Mouse (Mus musculus): ENCODE measurements at regions not wholly inside any gene's neighbourhood (a gene's known extent, or its start where the extent isn't known, plus 50 kb on each side); places are given as distances from the start of the nearest gene placed in this dataset.

DNA sequence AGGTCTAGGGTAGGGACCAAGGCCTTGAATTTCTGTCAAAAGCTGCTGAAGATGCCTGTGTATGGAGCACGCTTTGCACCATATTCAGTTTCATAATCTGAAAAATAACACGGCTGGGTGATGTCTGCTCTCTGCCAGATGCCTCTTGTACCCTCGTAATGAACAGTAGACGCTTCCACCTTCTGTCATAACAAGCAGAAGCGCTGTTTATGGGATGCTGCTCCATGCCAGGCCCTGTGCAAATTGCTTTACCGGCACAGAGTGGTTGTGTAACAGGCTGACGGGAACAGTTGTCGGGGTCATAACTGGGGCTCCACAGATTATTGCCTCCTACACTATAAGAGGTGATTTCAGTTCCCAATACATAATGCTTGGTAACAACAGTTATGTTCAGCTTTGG is 211.5 kb upstream of the Tnp1 start:
- DNase-seq (ENCODE audit: low read depth, low spot score): no peak
- no peaks in the 10 kb centered on the region for H3K4me1 ChIP-seq (ENCODE audit: control insufficient read depth in 1 of 2, insufficient read depth in 2 of 2, low read length in 2 of 2)
- TF ChIP-seq ZNF384 (IDR thresholded peaks at IDR 0.05; ENCODE audit: low read depth, low read length) (no peak), ETS1 (IDR thresholded peaks at IDR 0.05; ENCODE audit: low read depth, low read length) (no peak), HCFC1 (IDR thresholded peaks at IDR 0.05; ENCODE audit: low read depth, low read length) (no peak), NELFE (IDR thresholded peaks at IDR 0.05; ENCODE audit: low read depth, low read length) (no peak), MAZ (IDR thresholded peaks at IDR 0.05; ENCODE audit: low read depth, low read length) (no peak), USF1 (IDR thresholded peaks at IDR 0.05; ENCODE audit: low read depth, low read length) (no peak), JUND (IDR thresholded peaks at IDR 0.05; ENCODE audit: low read depth, low read length) (no peak), ZC3H11A (IDR thresholded peaks at IDR 0.05; ENCODE audit: low read depth, low read length) (no peak), ZKSCAN1 (IDR thresholded peaks at IDR 0.05; ENCODE audit: low read depth, low read length) (no peak), MAX (IDR thresholded peaks at IDR 0.05; ENCODE audit: low read length) (no peak), GATA1 (IDR thresholded peaks at IDR 0.05; ENCODE audit: low read depth, low read length) (no peak), RCOR1 (IDR thresholded peaks at IDR 0.05; ENCODE audit: low read depth, low read length) (no peak), KAT2A (conservative IDR thresholded peaks at IDR 0.05; ENCODE audit: low read depth, low read length) (no peak), E2F4 (IDR thresholded peaks at IDR 0.05; ENCODE audit: borderline replicate concordance, low read depth, low read length) (no peak), MAFK (IDR thresholded peaks at IDR 0.05; ENCODE audit: borderline replicate concordance, low read depth, low read length) (no peak), SIN3A (IDR thresholded peaks at IDR 0.05; ENCODE audit: low read length) (no peak), MYC (IDR thresholded peaks at IDR 0.05; ENCODE audit: low read depth, low read length) (no peak)
- H3K4me3 ChIP-seq (ENCODE audit: control insufficient read depth in 1 of 2, insufficient read depth in 1 of 2, low read depth in 2 of 2, low read length in 2 of 2): no peak overlapping the region
- no peak overlapping the region for H3K27ac ChIP-seq (ENCODE audit: control insufficient read depth, low read depth, low read length)
- H3K9me3 ChIP-seq (replicated peaks; ENCODE audit: insufficient read depth, low read length): no peaks in the 10 kb centered on the region
- H3K36me3 ChIP-seq (ENCODE audit: control insufficient read depth in 1 of 2, insufficient read depth in 2 of 2, low read length in 2 of 2): no peaks in the 10 kb centered on the region
- H3K27me3 ChIP-seq (ENCODE audit: control insufficient read depth in 1 of 2, insufficient read depth in 2 of 2, low read length in 2 of 2): no peaks in the 10 kb centered on the region
- no peaks in the 10 kb centered on the region for H3K79me2 ChIP-seq (ENCODE audit: control insufficient read depth, insufficient read depth, low read length, poor library complexity)
- no peak overlapping the region for H3K9ac ChIP-seq (ENCODE audit: control insufficient read depth, low read depth, low read length, poor library complexity, severe bottlenecking)

- H3K27me3 ChIP-seq (ENCODE audit: control insufficient read depth in 1 of 2, insufficient read depth in 2 of 2, low read length in 2 of 2): no peaks in the 10 kb centered on the region
- no peaks in the 10 kb centered on the region for H3K4me1 ChIP-seq (ENCODE audit: control insufficient read depth in 1 of 2, insufficient read depth in 2 of 2, low read length in 2 of 2)
- H3K27ac ChIP-seq (ENCODE audit: control insufficient read depth, low read depth, low read length): no peak overlapping the region
- no peak overlapping the region for H3K9ac ChIP-seq (ENCODE audit: control insufficient read depth, low read depth, low read length, poor library complexity, severe bottlenecking)
- no peak for DNase-seq (ENCODE audit: low read depth, low spot score)
- no peak overlapping the region for H3K4me3 ChIP-seq (ENCODE audit: control insufficient read depth in 1 of 2, insufficient read depth in 1 of 2, low read depth in 2 of 2, low read length in 2 of 2)
- no peaks in the 10 kb centered on the region for H3K9me3 ChIP-seq (replicated peaks; ENCODE audit: insufficient read depth, low read length)
- H3K36me3 ChIP-seq (ENCODE audit: control insufficient read depth in 1 of 2, insufficient read depth in 2 of 2, low read length in 2 of 2): no peaks in the 10 kb centered on the region
- TF ChIP-seq SMC3 (IDR thresholded peaks at IDR 0.05; ENCODE audit: low read depth, low read length): no peak
- TF ChIP-seq CHD2 (IDR thresholded peaks at IDR 0.05; ENCODE audit: low read length): no peak
- no peak for TF ChIP-seq POLR2AphosphoS2 (IDR thresholded peaks at IDR 0.05; ENCODE audit: low read length)
- TF ChIP-seq SIN3A (IDR thresholded peaks at IDR 0.05; ENCODE audit: low read length): no peak
- TF ChIP-seq USF1 (IDR thresholded peaks at IDR 0.05; ENCODE audit: low read depth, low read length): no peak
- TF ChIP-seq USF2 (IDR thresholded peaks at IDR 0.05; ENCODE audit: borderline replicate concordance in 1 of 2, insufficient read depth in 1 of 2, low read depth in 1 of 2, low read length in 2 of 2): no peak
- H3K79me2 ChIP-seq (ENCODE audit: control insufficient read depth, insufficient read depth, low read length, poor library complexity): no peaks in the 10 kb centered on the region
Observed at GRCm38 (mm10) chr1:73221863-73222262, 206.2 kb upstream of the Tnp1 start.
